Mouse (Mus musculus) kidney, adult 2 months (tissue): ENCODE measurements at regions not wholly inside any gene's neighbourhood (a gene's known extent, or its start where the extent isn't known, plus 50 kb on each side); places are given as distances from the start of the nearest gene placed in this dataset.

ENCODE experiments used
- CTCF ChIP-seq: fragments of 200-500 bp; conservative IDR thresholded peaks from 2 replicates; pipeline ENCODE4 v1.5.1; 2011; ENCODE audit warnings: low read depth, mild to moderate bottlenecking, control low read depth, low read length, moderate library complexity, mixed read lengths; ENCODE audit not compliant: insufficient read depth, insufficient read length
- POLR2A ChIP-seq: fragments of 200-500 bp; IDR thresholded peaks from one replicate; pipeline ENCODE4 v1.6.1; 2011; ENCODE audit warnings: low read depth, low read length, control low read depth

- TF ChIP-seq POLR2A (no peak), CTCF (no peak)
Measured at GRCm38 (mm10) chr8:17775411-17775810, 1202.6 kb downstream of the Defb40 start.
